Mouse (Mus musculus) kidney, adult 2 months (tissue): ENCODE data around the gene Asns. TPM values are rescaled to one million over a fixed set of nuclear protein-coding genes. Genes with fewer than 3 reads are reported as not detected.
A peak's percentile ranks its signal among the peaks of the same experiment; 100 is the strongest.
"Not testable (repeated sequence)": the region's sequence is repeated elsewhere in the genome, so short reads cannot be mapped to it uniquely, and the experiment has no call there.

ENCODE experiments used
- DNase-seq: peaks from one replicate; pipeline ENCODE4 v3.0.0; 2021
- H3K27ac ChIP-seq: fragments of 200-500 bp; 2 replicates; pipeline ENCODE4 v1.5.1; 2012; ENCODE audit warnings: low read depth, low read length, control low read depth, inconsistent platforms; ENCODE audit not compliant: insufficient read depth
- H3K27me3 ChIP-seq: fragments of 200-500 bp; replicated peaks from 2 replicates; pipeline ENCODE4 v1.6.1; 2012; ENCODE audit warnings: mild to moderate bottlenecking, moderate library complexity, low read length, inconsistent platforms; ENCODE audit not compliant: control insufficient read depth, insufficient read depth
- H3K36me3 ChIP-seq: fragments of 200-500 bp; 2 replicates; pipeline ENCODE4 v1.6.1; 2012; ENCODE audit warnings: mild to moderate bottlenecking, moderate library complexity, low read length, inconsistent platforms; ENCODE audit not compliant: control insufficient read depth, insufficient read depth
- H3K4me1 ChIP-seq: fragments of 200-500 bp; 2 replicates; pipeline ENCODE4 v1.6.1; 2011; ENCODE audit warnings: low read length; ENCODE audit not compliant: control insufficient read depth, insufficient read depth
- H3K4me3 ChIP-seq: fragments of 200-500 bp; 2 replicates; pipeline ENCODE4 v1.5.1; 2011; ENCODE audit warnings: mild to moderate bottlenecking, low read depth, low read length, control low read depth; ENCODE audit not compliant: insufficient read depth
- CTCF ChIP-seq: fragments of 200-500 bp; conservative IDR thresholded peaks from 2 replicates; pipeline ENCODE4 v1.5.1; 2011; ENCODE audit warnings: low read depth, mild to moderate bottlenecking, control low read depth, low read length, moderate library complexity, mixed read lengths; ENCODE audit not compliant: insufficient read depth, insufficient read length
- POLR2A ChIP-seq: fragments of 200-500 bp; IDR thresholded peaks from one replicate; pipeline ENCODE4 v1.6.1; 2011; ENCODE audit warnings: low read depth, low read length, control low read depth
- WGBS: fragments of 180-500 bp; shearing (Covaris S2); methylation state at CpG from one replicate; pipeline ENCODE4 v1.1.7; 2018; 5-methylcytosine and 5-hydroxymethylcytosine counted together
- polyA plus RNA-seq: library from polyadenylated mRNA; depleted of rRNA; stranded (reverse); fragments of >200 nt; gene quantifications from 2 replicates; pipeline ENCODE4 v1.2.3, GENCODE M21; 2012

Gene Asns
- polyA plus RNA-seq, 1 experiment: 8.3 TPM

DNA sequence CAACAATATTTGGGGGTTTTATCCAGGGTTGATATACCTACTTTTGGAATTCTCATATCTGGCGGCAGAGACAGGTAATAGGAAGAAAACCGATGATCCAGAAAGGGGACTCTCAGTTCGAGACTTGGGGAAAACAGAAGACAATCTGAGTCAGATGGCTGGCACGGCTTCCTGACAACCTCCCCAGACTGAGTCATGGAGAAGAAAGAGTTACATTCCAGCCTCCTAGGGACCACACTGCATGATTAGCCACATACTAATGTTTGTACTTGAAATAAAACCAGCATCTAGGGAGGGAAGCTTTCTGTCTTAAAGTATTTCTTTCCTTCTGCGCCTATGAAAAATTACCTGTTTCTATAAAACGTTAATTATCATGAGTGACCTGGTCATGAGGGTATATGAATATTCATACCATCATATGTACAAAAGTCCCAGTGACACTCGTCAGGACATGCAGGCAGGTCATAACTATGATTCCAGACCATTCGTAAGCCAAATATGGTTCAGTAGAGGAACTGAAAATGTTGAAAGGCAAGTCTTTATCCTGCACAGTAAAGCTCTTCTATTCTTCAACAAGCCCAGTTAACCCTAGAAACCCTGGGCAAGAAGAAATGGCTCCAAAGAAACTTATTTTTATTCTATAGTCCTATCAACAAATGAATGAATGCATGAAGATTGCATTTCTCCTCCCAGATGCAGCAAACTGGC, 16.7 kb downstream of the Asns start:
- DNase-seq: no peak
- Histone ChIP-seq H3K36me3 (no peaks in the 10 kb centered on the region), H3K4me3 (no peak overlapping the region), H3K4me1 (no peaks in the 10 kb centered on the region), H3K27me3 (no peaks in the 10 kb centered on the region), H3K27ac (no peak overlapping the region)
- 79% methylated on average over 8 of the region's 8 CpGs for WGBS
- TF ChIP-seq CTCF: no peak
- no peak for TF ChIP-seq POLR2A

- WGBS: 83% methylated on average over 10 of the region's 10 CpGs
- TF ChIP-seq CTCF: no peak
- no peak for TF ChIP-seq POLR2A
- no peaks in the 10 kb centered on the region for H3K36me3 ChIP-seq
These were observed 20.4 kb downstream of the Asns start for GRCm38 (mm10) chr6:7672438-7673253.

GRCm38 (mm10) chr6:7671429-7671828, 21.6 kb downstream of the Asns start:
- Histone ChIP-seq H3K4me3 (no peak overlapping the region), H3K4me1 (no peaks in the 10 kb centered on the region), H3K36me3 (no peaks in the 10 kb centered on the region), H3K27ac (no peak overlapping the region), H3K27me3 (no peaks in the 10 kb centered on the region)
- TF ChIP-seq CTCF: no peak
- no peak for DNase-seq
- WGBS: 72% methylated on average over 3 of the region's 3 CpGs

More at GRCm38 (mm10) chr6:7672438-7673253, 20.4 kb downstream of the Asns start:
- Histone ChIP-seq H3K27ac (no peak overlapping the region), H3K27me3 (no peaks in the 10 kb centered on the region), H3K4me1 (no peaks in the 10 kb centered on the region), H3K4me3 (no peak overlapping the region)
- no peak for DNase-seq

DNA sequence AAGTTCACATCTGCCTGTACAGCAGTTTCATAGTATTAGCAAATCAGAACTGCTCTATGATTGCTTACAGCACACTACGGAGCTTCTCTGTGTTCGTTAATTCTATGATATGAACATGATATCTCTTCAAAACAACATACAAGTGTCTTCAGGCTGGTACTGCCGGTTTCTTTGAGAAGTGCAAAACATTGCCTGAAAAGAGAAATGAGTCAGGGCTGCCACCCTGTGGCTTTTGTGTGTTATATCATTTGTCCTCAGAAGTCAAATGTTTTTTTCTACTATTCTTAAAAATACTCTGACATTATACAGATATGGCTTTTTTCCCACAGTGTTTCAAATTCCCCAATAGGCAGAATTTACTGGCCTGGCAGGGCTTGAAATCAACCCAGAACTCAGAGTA, 22.5 kb downstream of the Asns start:
- no peak for DNase-seq
- H3K27ac ChIP-seq: no peak overlapping the region
- no peaks in the 10 kb centered on the region for H3K36me3 ChIP-seq
- no peak overlapping the region for H3K4me3 ChIP-seq
- no peaks in the 10 kb centered on the region for H3K4me1 ChIP-seq
- no peak for TF ChIP-seq POLR2A
- 0 out of 2 replicates have a peak, but pooled peaks have one; percentile 5 for TF ChIP-seq CTCF
- H3K27me3 ChIP-seq: no peaks in the 10 kb centered on the region
- 40% methylated on average over 3 of the region's 3 CpGs for whole genome bisulfite sequencing

GRCm38 (mm10) chr6:7669721-7670120, 23.3 kb downstream of the Asns start:
- no peak for DNase-seq
- Histone ChIP-seq H3K4me1 (no peaks in the 10 kb centered on the region), H3K4me3 (no peak overlapping the region), H3K27ac (no peak overlapping the region), H3K36me3 (no peaks in the 10 kb centered on the region), H3K27me3 (no peaks in the 10 kb centered on the region)
- no peak for TF ChIP-seq POLR2A
- 85% methylated on average over 5 of the region's 5 CpGs for WGBS

GRCm38 (mm10) chr6:7668332-7668731, 24.7 kb downstream of the Asns start:
- no peak for TF ChIP-seq POLR2A
- no peak for TF ChIP-seq CTCF
- H3K27ac ChIP-seq: no peak overlapping the region
- no peaks in the 10 kb centered on the region for H3K4me1 ChIP-seq
- WGBS: 82% methylated on average over 5 of the region's 5 CpGs
- DNase-seq: no peak
- no peaks in the 10 kb centered on the region for H3K36me3 ChIP-seq
- H3K27me3 ChIP-seq: no peaks in the 10 kb centered on the region
- H3K4me3 ChIP-seq: no peak overlapping the region

DNA sequence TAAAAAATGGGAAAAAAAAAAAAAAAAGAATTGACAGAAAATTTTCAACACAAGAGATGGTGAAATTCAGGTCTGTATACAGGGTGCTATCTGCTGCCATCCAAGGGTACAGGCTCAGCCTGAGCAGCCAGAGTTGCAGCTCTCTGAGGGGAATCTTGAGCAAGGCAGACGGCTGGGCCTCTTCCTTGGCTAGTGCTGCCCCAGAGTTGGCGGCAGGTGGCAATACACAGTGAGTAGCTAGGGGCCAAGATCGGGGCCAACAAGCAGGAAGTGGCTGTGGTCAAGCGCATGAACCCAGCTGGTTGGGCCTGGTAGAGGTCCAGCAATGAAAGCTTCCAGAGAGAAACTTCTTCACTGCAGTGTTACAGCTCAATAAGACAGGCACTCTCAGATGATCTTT, 27.2 kb downstream of the Asns start:
- not testable (repeated sequence) for H3K27me3 ChIP-seq, H3K4me3 ChIP-seq, H3K27ac ChIP-seq, H3K36me3 ChIP-seq, DNase-seq, H3K4me1 ChIP-seq
- 94% methylated on average over 4 of the region's 4 CpGs for whole genome bisulfite sequencing
